Comparison of ENCODE assay signal across 10 mouse cellular contexts in the genomic region with DNA sequence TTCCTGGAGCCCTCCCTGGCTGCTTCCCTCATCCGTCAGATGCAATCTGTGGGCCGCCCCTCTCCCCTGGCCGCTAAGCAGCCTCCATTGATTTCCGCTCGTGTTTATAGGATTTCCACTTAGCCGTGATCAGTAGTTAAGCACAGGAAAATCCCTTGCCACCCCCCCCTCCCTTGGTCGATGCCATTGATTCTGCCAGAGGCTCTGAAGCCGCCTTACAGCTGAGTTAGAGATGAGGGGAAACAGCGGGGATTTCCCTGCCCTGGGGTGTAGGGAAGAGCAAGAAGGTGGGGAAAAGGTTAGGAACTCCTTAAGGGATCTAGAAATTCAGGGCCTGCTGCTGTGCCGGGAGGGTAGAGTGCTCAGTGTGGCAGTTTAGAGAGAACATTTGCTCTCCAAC. TPM values are rescaled to one million over a fixed set of nuclear protein-coding genes. Genes with fewer than 3 reads are reported as not detected.
DNase-seq lines count a peak whose midpoint lies in the region; ATAC-seq and TF ChIP-seq lines count a peak whose summit lies in the region.
"Had no signal": no experiment of that assay in that cellular context is flagged by ENCODE, and none has a peak within 500 bp of the region (broad histone marks: within the 10 kb centered on the region; RNA-seq: fewer than 3 reads in every experiment).

No protein-coding gene starts in this region.

- H3K4me2 ChIP-seq in forebrain, embryonic 13.5 days: peak overlapping the region; percentile 38; the same call in 1 of the 2 replicates
- no peak overlapping the region for H3K4me2 ChIP-seq in forebrain, postnatal 0 days (ENCODE audit: low read depth)
- no peak overlapping the region for H3K4me2 ChIP-seq in limb, embryonic 13.5 days (replicated peaks)
- peak overlapping the region; percentile 38; the same call in 1 of the 2 replicates for H3K4me2 ChIP-seq in hindbrain, embryonic 12.5 days (replicated peaks)
- no peak overlapping the region; the same call in 1 of the 2 replicates for H3K4me2 ChIP-seq in midbrain, postnatal 0 days (ENCODE audit: low read depth, low read length, poor library complexity, severe bottlenecking)
- H3K4me2 ChIP-seq: embryonic facial prominence, embryonic 15.5 days; limb, embryonic 15.5 days had no signal

- no peak for ATAC-seq in forebrain, embryonic 13.5 days
- ATAC-seq in forebrain, postnatal 0 days: no peak
- no peak for ATAC-seq in limb, embryonic 13.5 days (ENCODE audit: low FRiP score, low read depth)
- no peak for ATAC-seq in hindbrain, embryonic 12.5 days (ENCODE audit: low FRiP score)
- ATAC-seq in midbrain, postnatal 0 days (ENCODE audit: low FRiP score): no peak

- DNase-seq in forebrain, postnatal 0 days: no peak
- DNase-seq in limb, embryonic 10.5 days (ENCODE audit: low spot score): no peak
- DNase-seq in midbrain, postnatal 0 days (ENCODE audit: low spot score): no peak
- DNase-seq in right cerebral cortex, adult 18-20 months: no peak
- no peak for DNase-seq in B cell, adult 2 months

- H3K4me3 ChIP-seq in forebrain, embryonic 13.5 days: no peak overlapping the region
- no peak overlapping the region for H3K4me3 ChIP-seq in forebrain, postnatal 0 days (ENCODE audit: low read depth, low read length)
- H3K4me3 ChIP-seq in limb, embryonic 13.5 days: no peak overlapping the region
- H3K4me3 ChIP-seq in limb, embryonic 10.5 days: no peak overlapping the region
- H3K4me3 ChIP-seq in hindbrain, embryonic 12.5 days: no peak overlapping the region
- no peak overlapping the region for H3K4me3 ChIP-seq in midbrain, postnatal 0 days (ENCODE audit: low read depth, low read length)
- H3K4me3 ChIP-seq: embryonic facial prominence, embryonic 15.5 days; limb, embryonic 15.5 days had no signal

- peak overlapping the region; percentile 35; the same call in 1 of the 2 replicates for H3K9ac ChIP-seq in forebrain, embryonic 13.5 days
- H3K9ac ChIP-seq in forebrain, postnatal 0 days: no peak overlapping the region; the same call in 1 of the 2 replicates
- H3K9ac ChIP-seq in limb, embryonic 13.5 days: 0 out of 2 replicates have a peak overlapping the region, but pooled peaks have one; percentile 31
- H3K9ac ChIP-seq in hindbrain, embryonic 12.5 days: peak overlapping the region; percentile 51; the same call in 1 of the 2 replicates
- no peak overlapping the region for H3K9ac ChIP-seq in midbrain, postnatal 0 days (replicated peaks; ENCODE audit: low read length, poor library complexity, severe bottlenecking)
- H3K9ac ChIP-seq: embryonic facial prominence, embryonic 15.5 days; limb, embryonic 15.5 days had no signal

- no peaks in the 10 kb centered on the region for H3K9me3 ChIP-seq in forebrain, embryonic 13.5 days (replicated peaks)
- no peaks in the 10 kb centered on the region for H3K9me3 ChIP-seq in forebrain, postnatal 0 days (ENCODE audit: low read length)
- no peaks in the 10 kb centered on the region for H3K9me3 ChIP-seq in limb, embryonic 13.5 days
- H3K9me3 ChIP-seq in limb, embryonic 10.5 days (replicated peaks): no peaks in the 10 kb centered on the region
- H3K9me3 ChIP-seq in hindbrain, embryonic 12.5 days (replicated peaks): no peaks in the 10 kb centered on the region
- H3K9me3 ChIP-seq in midbrain, postnatal 0 days (ENCODE audit: low read length): no peaks in the 10 kb centered on the region
- H3K9me3 ChIP-seq: embryonic facial prominence, embryonic 15.5 days; limb, embryonic 15.5 days had no signal

- H3K27me3 ChIP-seq in forebrain, embryonic 13.5 days: no peaks in the 10 kb centered on the region
- no peaks in the 10 kb centered on the region for H3K27me3 ChIP-seq in forebrain, postnatal 0 days (ENCODE audit: insufficient read depth, low read length)
- H3K27me3 ChIP-seq in limb, embryonic 13.5 days: no peaks in the 10 kb centered on the region; the same call in 1 of the 2 replicates
- H3K27me3 ChIP-seq in limb, embryonic 10.5 days (ENCODE audit: low read depth, poor library complexity, severe bottlenecking): no peaks in the 10 kb centered on the region
- no peaks in the 10 kb centered on the region for H3K27me3 ChIP-seq in hindbrain, embryonic 12.5 days
- H3K27me3 ChIP-seq in midbrain, postnatal 0 days (ENCODE audit: insufficient read depth, low read length): no peaks in the 10 kb centered on the region
- H3K27me3 ChIP-seq: embryonic facial prominence, embryonic 15.5 days; limb, embryonic 15.5 days had no signal

- H3K4me1 ChIP-seq in forebrain, embryonic 13.5 days: peaks cover 31% of the 10 kb centered on the region
- peaks cover 26% of the 10 kb centered on the region for H3K4me1 ChIP-seq in forebrain, postnatal 0 days (ENCODE audit: insufficient read depth)
- peaks cover 19% of the 10 kb centered on the region for H3K4me1 ChIP-seq in limb, embryonic 13.5 days
- peaks cover 29% of the 10 kb centered on the region for H3K4me1 ChIP-seq in limb, embryonic 10.5 days
- peaks cover 31% of the 10 kb centered on the region for H3K4me1 ChIP-seq in hindbrain, embryonic 12.5 days
- peaks cover 8% of the 10 kb centered on the region for H3K4me1 ChIP-seq in midbrain, postnatal 0 days (ENCODE audit: insufficient read depth, low read length)

- WGBS in forebrain, embryonic 13.5 days: 64% methylated on average over 10 of the region's 10 CpGs
- 67% methylated on average over 10 of the region's 10 CpGs for WGBS in forebrain, postnatal 0 days
- 73% methylated on average over 10 of the region's 10 CpGs for WGBS in limb, embryonic 13.5 days
- WGBS in limb, embryonic 10.5 days: 78% methylated on average over 10 of the region's 10 CpGs
- 68% methylated on average over 10 of the region's 10 CpGs for WGBS in hindbrain, embryonic 12.5 days
- 50% methylated on average over 10 of the region's 10 CpGs for whole genome bisulfite sequencing in midbrain, postnatal 0 days

- no peak for TF ChIP-seq CTCF in forebrain, postnatal 0 days (IDR thresholded peaks at IDR 0.05; ENCODE audit: low read depth)
- no peak for TF ChIP-seq CTCF in midbrain, postnatal 0 days (IDR thresholded peaks at IDR 0.05)

- peaks cover 25% of the 10 kb centered on the region for H3K36me3 ChIP-seq in forebrain, embryonic 13.5 days (ENCODE audit: poor library complexity, severe bottlenecking)
- peaks cover 6% of the 10 kb centered on the region; the same call in 1 of the 2 replicates for H3K36me3 ChIP-seq in forebrain, postnatal 0 days (ENCODE audit: insufficient read depth)
- H3K36me3 ChIP-seq in limb, embryonic 13.5 days: peaks cover 45% of the 10 kb centered on the region
- peaks cover 28% of the 10 kb centered on the region for H3K36me3 ChIP-seq in limb, embryonic 10.5 days
- H3K36me3 ChIP-seq in hindbrain, embryonic 12.5 days: no peaks in the 10 kb centered on the region
- H3K36me3 ChIP-seq in midbrain, postnatal 0 days (ENCODE audit: insufficient read depth, low read length): peaks cover 5% of the 10 kb centered on the region; the same call in 1 of the 2 replicates

- 0 out of 2 replicates have a peak overlapping the region, but pooled peaks have one; percentile 53 for H3K27ac ChIP-seq in forebrain, embryonic 13.5 days
- no peak overlapping the region for H3K27ac ChIP-seq in forebrain, postnatal 0 days (ENCODE audit: low read depth, low read length)
- H3K27ac ChIP-seq in limb, embryonic 13.5 days: no peak overlapping the region; the same call in 1 of the 2 replicates
- no peak overlapping the region for H3K27ac ChIP-seq in limb, embryonic 10.5 days
- peak overlapping the region; percentile 74 for H3K27ac ChIP-seq in hindbrain, embryonic 12.5 days
- 0 out of 2 replicates have a peak overlapping the region, but pooled peaks have one; percentile 26 for H3K27ac ChIP-seq in midbrain, postnatal 0 days (ENCODE audit: low read depth, low read length)
- H3K27ac ChIP-seq: embryonic facial prominence, embryonic 15.5 days; limb, embryonic 15.5 days had no signal

RNA-seq across cellular contexts. Expression of a gene that starts 3.1 kb away (rescaled TPM):
- 39.0 and 42.0 TPM in 2 replicates for polyA plus RNA-seq in forebrain, embryonic 13.5 days (2015; fragmentation: Nextera tagmentation; extraction: Ambion mirVana)
- total RNA-seq in forebrain, postnatal 0 days (2014; rRNA removed): 49.0 and 55.2 TPM in 2 replicates
- 47.2 and 48.0 TPM in 2 replicates for polyA plus RNA-seq in forebrain, postnatal 0 days (2015; fragmentation: Nextera tagmentation; extraction: Ambion mirVana)
- 22.9 and 24.5 TPM in 2 replicates for polyA plus RNA-seq in limb, embryonic 13.5 days (2015; fragmentation: Nextera tagmentation; extraction: Ambion mirVana)
- polyA plus RNA-seq in limb, embryonic 10.5 days (2016; fragmentation: Nextera tagmentation; extraction: Ambion mirVana): 22.0 and 25.6 TPM in 2 replicates
- 27.3 and 27.7 TPM in 2 replicates for polyA plus RNA-seq in hindbrain, embryonic 12.5 days (2016; fragmentation: Nextera tagmentation; extraction: Ambion mirVana)
- 38.0 and 42.1 TPM in 2 replicates for total RNA-seq in midbrain, postnatal 0 days (2014; rRNA removed)
- 32.5 and 35.2 TPM in 2 replicates for polyA plus RNA-seq in midbrain, postnatal 0 days (2015; fragmentation: Nextera tagmentation; extraction: Ambion mirVana)

RNA-seq across cellular contexts. Expression of a gene that starts 5.5 kb away (rescaled TPM):
- polyA plus RNA-seq in forebrain, embryonic 13.5 days (2015; fragmentation: Nextera tagmentation; extraction: Ambion mirVana): 26.7 and 28.0 TPM in 2 replicates
- 8.9 and 11.1 TPM in 2 replicates for total RNA-seq in forebrain, postnatal 0 days (2014; rRNA removed)
- 2.7 and 7.5 TPM in 2 replicates for polyA plus RNA-seq in forebrain, postnatal 0 days (2015; fragmentation: Nextera tagmentation; extraction: Ambion mirVana)
- 5.6 and 6.2 TPM in 2 replicates for polyA plus RNA-seq in limb, embryonic 13.5 days (2015; fragmentation: Nextera tagmentation; extraction: Ambion mirVana)
- polyA plus RNA-seq in limb, embryonic 10.5 days (2016; fragmentation: Nextera tagmentation; extraction: Ambion mirVana): 4.1 and 5.6 TPM in 2 replicates
- 30.9 and 33.1 TPM in 2 replicates for polyA plus RNA-seq in hindbrain, embryonic 12.5 days (2016; fragmentation: Nextera tagmentation; extraction: Ambion mirVana)
- total RNA-seq in midbrain, postnatal 0 days (2014; rRNA removed): 16.4 and 18.6 TPM in 2 replicates
- 11.2 and 14.2 TPM in 2 replicates for polyA plus RNA-seq in midbrain, postnatal 0 days (2015; fragmentation: Nextera tagmentation; extraction: Ambion mirVana)

RNA-seq across cellular contexts. Expression of a gene that starts 8.7 kb away (rescaled TPM):
- 9.7 and 9.8 TPM in 2 replicates for polyA plus RNA-seq in forebrain, embryonic 13.5 days (2015; fragmentation: Nextera tagmentation; extraction: Ambion mirVana)
- total RNA-seq in forebrain, postnatal 0 days (2014; rRNA removed): 11.3 and 12.8 TPM in 2 replicates
- polyA plus RNA-seq in forebrain, postnatal 0 days (2015; fragmentation: Nextera tagmentation; extraction: Ambion mirVana): 4.2 and 5.5 TPM in 2 replicates
- polyA plus RNA-seq in limb, embryonic 13.5 days (2015; fragmentation: Nextera tagmentation; extraction: Ambion mirVana): 13.1 and 13.7 TPM in 2 replicates
- 10.6 and 12.5 TPM in 2 replicates for polyA plus RNA-seq in limb, embryonic 10.5 days (2016; fragmentation: Nextera tagmentation; extraction: Ambion mirVana)
- polyA plus RNA-seq in hindbrain, embryonic 12.5 days (2016; fragmentation: Nextera tagmentation; extraction: Ambion mirVana): 9.4 and 10.1 TPM in 2 replicates
- 8.2 and 11.6 TPM in 2 replicates for total RNA-seq in midbrain, postnatal 0 days (2014; rRNA removed)
- 6.6 and 8.9 TPM in 2 replicates for polyA plus RNA-seq in midbrain, postnatal 0 days (2015; fragmentation: Nextera tagmentation; extraction: Ambion mirVana)

RNA-seq across cellular contexts. Expression of a gene that starts 19.1 kb away (rescaled TPM):
- polyA plus RNA-seq in forebrain, embryonic 13.5 days (2015; fragmentation: Nextera tagmentation; extraction: Ambion mirVana): 17.5 and 17.7 TPM in 2 replicates
- 156 and 160 TPM in 2 replicates for total RNA-seq in forebrain, postnatal 0 days (2014; rRNA removed)
- 47.4 and 55.3 TPM in 2 replicates for polyA plus RNA-seq in forebrain, postnatal 0 days (2015; fragmentation: Nextera tagmentation; extraction: Ambion mirVana)
- 1.9 and 2.2 TPM in 2 replicates for polyA plus RNA-seq in limb, embryonic 13.5 days (2015; fragmentation: Nextera tagmentation; extraction: Ambion mirVana)
- 0.03 and 0.08 TPM in 2 replicates for polyA plus RNA-seq in limb, embryonic 10.5 days (2016; fragmentation: Nextera tagmentation; extraction: Ambion mirVana)
- 10.5 and 11.5 TPM in 2 replicates for polyA plus RNA-seq in hindbrain, embryonic 12.5 days (2016; fragmentation: Nextera tagmentation; extraction: Ambion mirVana)
- total RNA-seq in midbrain, postnatal 0 days (2014; rRNA removed): 158 and 182 TPM in 2 replicates
- polyA plus RNA-seq in midbrain, postnatal 0 days (2015; fragmentation: Nextera tagmentation; extraction: Ambion mirVana): 41.7 and 45.1 TPM in 2 replicates

Comparison
In these comparisons a context has a peak if more than half of its experiments do, and no peak if none do; other contexts are left out.
1. H3K27ac ChIP-seq: peak in forebrain, embryonic 13.5 days (single experiment), hindbrain, embryonic 12.5 days (single experiment) and midbrain, postnatal 0 days (single experiment); none in forebrain, postnatal 0 days (single experiment), limb, embryonic 13.5 days (single experiment) and limb, embryonic 10.5 days (single experiment).
2. H3K4me2 ChIP-seq: peak in forebrain, embryonic 13.5 days (single experiment) and hindbrain, embryonic 12.5 days (single experiment); none in forebrain, postnatal 0 days (single experiment), limb, embryonic 13.5 days (single experiment) and midbrain, postnatal 0 days (single experiment).
3. H3K9ac ChIP-seq: peak in forebrain, embryonic 13.5 days (single experiment), limb, embryonic 13.5 days (single experiment) and hindbrain, embryonic 12.5 days (single experiment); none in forebrain, postnatal 0 days (single experiment) and midbrain, postnatal 0 days (single experiment).